Mouse (Mus musculus): ENCODE results near the gene Olfr656. TPM values are rescaled to one million over a fixed set of nuclear protein-coding genes. Genes with fewer than 3 reads are reported as not detected.

The Olfr656 gene
- not detected for polyA plus RNA-seq (2014; fragmentation: Illumina TruSeq; extraction: RNeasy Lipid Tissue Mini Kit (QIAGEN cat#74804); ENCODE audit: insufficient read depth, low read depth, low replicate concordance)

GRCm38 (mm10) chr7:104613655-104614054 lies at the start of gene Olfr656:
Gene Olfr656, plus strand, starts transcription at chr7:104613955.

DNA sequence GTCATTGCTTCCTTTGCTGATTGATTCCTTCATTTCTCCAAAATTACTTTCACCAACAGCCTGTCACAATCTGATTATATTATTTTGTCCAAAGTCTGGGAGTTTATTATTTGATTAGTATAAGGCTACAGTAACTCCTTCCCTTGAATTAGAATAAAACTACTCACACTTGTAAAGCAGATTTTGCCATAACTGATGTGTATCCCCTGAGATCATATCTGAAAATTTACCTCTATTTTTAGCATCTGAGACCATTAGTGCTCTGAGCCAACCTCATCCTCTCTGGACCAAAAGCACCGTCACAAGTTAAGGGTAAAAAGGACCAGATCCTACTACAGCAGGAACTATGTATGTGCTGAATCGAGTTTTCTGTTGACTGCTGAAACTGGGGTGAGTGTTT lies 36.7 kb upstream of the Olfr656 start, which contains the start of gene Olfr653:
Gene Olfr653 (plus strand): TSS at position 301 of the 400 bp plus-strand sequence.

DNA sequence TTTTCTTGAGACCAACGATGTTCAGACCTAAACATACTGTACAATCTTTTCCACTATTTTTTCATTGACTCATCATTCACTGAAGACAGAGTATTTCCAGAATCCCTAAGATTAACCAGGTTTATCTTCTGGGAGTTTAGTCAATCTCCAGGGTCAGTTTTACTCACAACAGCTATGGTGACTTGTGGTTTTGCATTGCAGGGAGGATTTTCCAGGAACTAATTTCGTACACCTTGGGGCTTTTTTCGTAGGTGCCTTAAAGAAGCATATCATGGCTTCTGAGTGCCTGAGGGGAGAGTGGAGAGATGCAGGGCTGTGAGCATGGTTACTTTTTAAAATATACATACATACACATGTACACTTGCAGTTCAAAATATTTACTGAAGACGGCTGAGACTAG lies 27.0 kb upstream of the Olfr656 start, which contains the start of gene Olfr654:
Gene Olfr654 (plus strand): TSS at position 301 of the 400 bp plus-strand sequence.

DNA sequence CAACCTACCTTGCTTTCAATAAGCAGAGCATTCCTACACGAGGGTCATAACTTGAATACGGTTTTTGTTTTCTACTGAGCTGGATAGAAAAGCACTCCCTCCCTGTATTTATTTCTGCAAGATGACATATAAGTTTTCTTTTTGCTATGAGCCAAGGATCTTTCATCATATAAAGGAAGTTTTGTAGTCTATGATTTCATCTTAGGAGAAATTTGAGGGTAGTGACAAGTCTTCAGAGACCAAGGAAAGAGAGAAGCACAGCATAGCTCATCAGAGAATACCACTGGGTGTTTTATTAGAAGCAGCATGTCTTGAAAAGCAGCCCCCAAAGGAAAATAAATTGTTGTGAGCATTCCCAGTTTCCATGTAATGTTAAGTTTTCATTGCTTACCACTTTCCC lies 12.1 kb upstream of the Olfr656 start, which contains the start of gene Olfr655:
Gene Olfr655 (minus strand): TSS at position 101 of the 400 bp plus-strand sequence.

GRCm38 (mm10) chr7:104624494-104624893 lies 10.7 kb downstream of the Olfr656 start, which contains the start of gene Olfr657:
Gene Olfr657, plus strand, starts transcription at chr7:104624794.

GRCm38 (mm10) chr7:104646841-104647482 lies 33.2 kb downstream of the Olfr656 start, which contains the start of gene Olfr658:
Gene Olfr658, minus strand, starts transcription at chr7:104647305.

GRCm38 (mm10) chr7:104666453-104666852 lies 52.7 kb downstream of the Olfr656 start, which contains the start of gene Olfr659:
Gene Olfr659, plus strand, starts transcription at chr7:104666753.

Other genes with a start within 250 kb of the Olfr656 start
- gene Trim30b, start 244.1 kb upstream of the Olfr656 start, polyA plus RNA-seq (2014; fragmentation: Illumina TruSeq; extraction: RNeasy Lipid Tissue Mini Kit (QIAGEN cat#74804); ENCODE audit: insufficient read depth, low read depth, low replicate concordance), result 1.8 TPM
- 0.22 TPM for gene Trim30c, start 213.1 kb upstream of the Olfr656 start, polyA plus RNA-seq (2014; fragmentation: Illumina TruSeq; extraction: RNeasy Lipid Tissue Mini Kit (QIAGEN cat#74804); ENCODE audit: insufficient read depth, low read depth, low replicate concordance)
- gene Trim30a, start 148.8 kb upstream of the Olfr656 start, polyA plus RNA-seq (2014; fragmentation: Illumina TruSeq; extraction: RNeasy Lipid Tissue Mini Kit (QIAGEN cat#74804); ENCODE audit: insufficient read depth, low read depth, low replicate concordance), result 11.2 TPM
- 6.3 TPM for gene Trim30d, start 106.1 kb upstream of the Olfr656 start, polyA plus RNA-seq (2014; fragmentation: Illumina TruSeq; extraction: RNeasy Lipid Tissue Mini Kit (QIAGEN cat#74804); ENCODE audit: insufficient read depth, low read depth, low replicate concordance)
- gene Olfr651, start 63.8 kb upstream of the Olfr656 start, polyA plus RNA-seq (2014; fragmentation: Illumina TruSeq; extraction: RNeasy Lipid Tissue Mini Kit (QIAGEN cat#74804); ENCODE audit: insufficient read depth, low read depth, low replicate concordance), result not detected
- not detected for gene Olfr652, start 53.1 kb upstream of the Olfr656 start, polyA plus RNA-seq (2014; fragmentation: Illumina TruSeq; extraction: RNeasy Lipid Tissue Mini Kit (QIAGEN cat#74804); ENCODE audit: insufficient read depth, low read depth, low replicate concordance)
- not detected for gene Olfr653, start 36.6 kb upstream of the Olfr656 start, polyA plus RNA-seq (2014; fragmentation: Illumina TruSeq; extraction: RNeasy Lipid Tissue Mini Kit (QIAGEN cat#74804); ENCODE audit: insufficient read depth, low read depth, low replicate concordance)
- gene Olfr654, start 26.9 kb upstream of the Olfr656 start, polyA plus RNA-seq (2014; fragmentation: Illumina TruSeq; extraction: RNeasy Lipid Tissue Mini Kit (QIAGEN cat#74804); ENCODE audit: insufficient read depth, low read depth, low replicate concordance), result not detected
- gene Olfr655, start 12.2 kb upstream of the Olfr656 start, polyA plus RNA-seq (2014; fragmentation: Illumina TruSeq; extraction: RNeasy Lipid Tissue Mini Kit (QIAGEN cat#74804); ENCODE audit: insufficient read depth, low read depth, low replicate concordance), result not detected
- not detected for gene Olfr657, start 10.8 kb downstream of the Olfr656 start, polyA plus RNA-seq (2014; fragmentation: Illumina TruSeq; extraction: RNeasy Lipid Tissue Mini Kit (QIAGEN cat#74804); ENCODE audit: insufficient read depth, low read depth, low replicate concordance)
- gene Olfr658, start 33.4 kb downstream of the Olfr656 start, polyA plus RNA-seq (2014; fragmentation: Illumina TruSeq; extraction: RNeasy Lipid Tissue Mini Kit (QIAGEN cat#74804); ENCODE audit: insufficient read depth, low read depth, low replicate concordance), result not detected
- not detected for gene Olfr659, start 52.8 kb downstream of the Olfr656 start, polyA plus RNA-seq (2014; fragmentation: Illumina TruSeq; extraction: RNeasy Lipid Tissue Mini Kit (QIAGEN cat#74804); ENCODE audit: insufficient read depth, low read depth, low replicate concordance)
- not detected for gene Olfr661, start 72.5 kb downstream of the Olfr656 start, polyA plus RNA-seq (2014; fragmentation: Illumina TruSeq; extraction: RNeasy Lipid Tissue Mini Kit (QIAGEN cat#74804); ENCODE audit: insufficient read depth, low read depth, low replicate concordance)
- not detected for gene Usp17le, start 163.5 kb downstream of the Olfr656 start, polyA plus RNA-seq (2014; fragmentation: Illumina TruSeq; extraction: RNeasy Lipid Tissue Mini Kit (QIAGEN cat#74804); ENCODE audit: insufficient read depth, low read depth, low replicate concordance)
- not detected for gene Usp17lb, start 228.6 kb downstream of the Olfr656 start, polyA plus RNA-seq (2014; fragmentation: Illumina TruSeq; extraction: RNeasy Lipid Tissue Mini Kit (QIAGEN cat#74804); ENCODE audit: insufficient read depth, low read depth, low replicate concordance)
- gene Usp17la, start 243.1 kb downstream of the Olfr656 start, polyA plus RNA-seq (2014; fragmentation: Illumina TruSeq; extraction: RNeasy Lipid Tissue Mini Kit (QIAGEN cat#74804); ENCODE audit: insufficient read depth, low read depth, low replicate concordance), result not detected